Mouse (Mus musculus) layer of hippocampus, postnatal 36 days (tissue): ENCODE results near the gene Dedd2. TPM values are rescaled to one million over a fixed set of nuclear protein-coding genes. Genes with fewer than 3 reads are reported as not detected.
"Not testable (repeated sequence)": the region's sequence is repeated elsewhere in the genome, so short reads cannot be mapped to it uniquely, and the experiment has no call there.

Source experiments
- DNase-seq, 2 experiments: peaks; one replicate each; pipeline ENCODE4 v3.0.0; 2022
- total RNA-seq, 2 experiments: library from RNA; stranded (reverse); gene quantifications; 2 replicates each; pipeline ENCODE4 v1.2.3; 2021

Dedd2 gene
- 10 to 100 TPM; 26.1 to 28.0 TPM for total RNA-seq

GRCm38 (mm10) chr7:25220457-25221101, at the start of gene Dedd2:
Dedd2 (minus strand) TSS chr7:25220615.
- no peak for DNase-seq

- DNase-seq: peak in 1 of 2 experiments; percentile 3
These were observed 49.3 kb upstream of the Dedd2 start for GRCm38 (mm10) chr7:25269545-25270271.

- no peak for DNase-seq
These were observed 48.6 kb upstream of the Dedd2 start for GRCm38 (mm10) chr7:25269029-25269428.

- no peak for DNase-seq
These were observed 48.2 kb upstream of the Dedd2 start for GRCm38 (mm10) chr7:25268588-25268987.

GRCm38 (mm10) chr7:25267751-25268463, 47.5 kb upstream of the Dedd2 start:
- peak; percentile 99 for DNase-seq

- peak; percentile 99 for DNase-seq
These were observed 46.9 kb upstream of the Dedd2 start, which contains the start of gene Cic for GRCm38 (mm10) chr7:25267301-25267750. Cic (plus strand) TSS chr7:25267704.

GRCm38 (mm10) chr7:25266180-25266962, 46.0 kb upstream of the Dedd2 start:
- no peak for DNase-seq

- DNase-seq: not testable (repeated sequence)
These were observed 45.3 kb upstream of the Dedd2 start for GRCm38 (mm10) chr7:25265743-25266142.

- no peak for DNase-seq
These were observed 43.8 kb upstream of the Dedd2 start for GRCm38 (mm10) chr7:25263968-25264870.

GRCm38 (mm10) chr7:25261896-25262295, 41.5 kb upstream of the Dedd2 start:
- DNase-seq: no peak

- DNase-seq: peak in 1 of 2 experiments; percentile 35
These were observed 31.4 kb upstream of the Dedd2 start for GRCm38 (mm10) chr7:25251822-25252221.

GRCm38 (mm10) chr7:25251071-25251791, 30.8 kb upstream of the Dedd2 start:
- peak in 1 of 2 experiments; percentile 50 for DNase-seq

- peak; percentile 93 to 96 for DNase-seq
These were observed 29.9 kb upstream of the Dedd2 start, which contains the start of gene Erf for GRCm38 (mm10) chr7:25250141-25250972. Erf (minus strand) TSS chr7:25250761.

- peak; percentile 24 to 72 for DNase-seq
These were observed 29.1 kb upstream of the Dedd2 start for GRCm38 (mm10) chr7:25249314-25250140.

- peak in 1 of 2 experiments; percentile 55 for DNase-seq
These were observed 28.5 kb upstream of the Dedd2 start for GRCm38 (mm10) chr7:25248846-25249313.

- DNase-seq: peak; percentile 78 to 79
These were observed 27.7 kb upstream of the Dedd2 start for GRCm38 (mm10) chr7:25248018-25248647.

GRCm38 (mm10) chr7:25247498-25247897, 27.1 kb upstream of the Dedd2 start:
- DNase-seq: peak in 1 of 2 experiments; percentile 31

- DNase-seq: no peak
These were observed 26.3 kb upstream of the Dedd2 start for GRCm38 (mm10) chr7:25246759-25247137.
